Mouse (Mus musculus): ENCODE data around the gene Vmn2r16.

Gene Vmn2r16

GRCm38 (mm10) chr5:109329862-109330261, at the start of gene Vmn2r16:
Gene Vmn2r16 (plus strand): TSS chr5:109330162.
- no peak for DNase-seq (ENCODE audit: low read depth)

GRCm38 (mm10) chr5:109294655-109295054, 35.3 kb upstream of the Vmn2r16 start:
- no peak for DNase-seq (ENCODE audit: low read depth)

- DNase-seq (ENCODE audit: low read depth) = no peak
These were observed 32.4 kb upstream of the Vmn2r16 start, which contains the start of gene Vmn2r15 for GRCm38 (mm10) chr5:109297544-109297943. Gene Vmn2r15 (minus strand): TSS chr5:109297644.

- DNase-seq (ENCODE audit: low read depth) = no peak
These were observed 89.4 kb downstream of the Vmn2r16 start, which contains the start of gene Vmn2r17 for GRCm38 (mm10) chr5:109419388-109419787. Gene Vmn2r17 (plus strand): TSS chr5:109419688.
